Mouse (Mus musculus) midbrain, embryonic 12.5 days (tissue): ENCODE measurements at regions not wholly inside any gene's neighbourhood (a gene's known extent, or its start where the extent isn't known, plus 50 kb on each side); places are given as distances from the start of the nearest gene placed in this dataset.

ENCODE experiments used
- ATAC-seq: fragments of 200-750 bp; cut with Nextera tagmentation; 2 replicates; pipeline ENCODE4 v1.8.0; 2017; ENCODE audit warnings: low read depth, moderate TSS enrichment, moderate library complexity; ENCODE audit not compliant: low FRiP score
- H3K27ac ChIP-seq: fragments of 300-500 bp; sonication (generic); replicated peaks from 2 replicates; pipeline ENCODE4 v1.5.1; 2016; ENCODE audit warnings: mild to moderate bottlenecking
- H3K27me3 ChIP-seq: fragments of 300-500 bp; sonication (generic); 2 replicates; pipeline ENCODE4 v1.6.1; 2016; ENCODE audit warnings: mild to moderate bottlenecking
- H3K36me3 ChIP-seq: fragments of 300-500 bp; sonication (generic); 2 replicates; pipeline ENCODE4 v1.6.1; 2016
- H3K4me1 ChIP-seq: fragments of 300-500 bp; sonication (generic); 2 replicates; pipeline ENCODE4 v1.6.1; 2016
- H3K4me2 ChIP-seq: fragments of 300-500 bp; sonication (generic); replicated peaks from 2 replicates; pipeline ENCODE4 v1.6.1; 2016; ENCODE audit warnings: mild to moderate bottlenecking, moderate library complexity
- H3K4me3 ChIP-seq: fragments of 300-500 bp; sonication (generic); 2 replicates; pipeline ENCODE4 v1.5.1; 2016; ENCODE audit warnings: mild to moderate bottlenecking
- H3K9ac ChIP-seq: fragments of 300-500 bp; sonication (generic); replicated peaks from 2 replicates; pipeline ENCODE4 v1.6.1; 2016; ENCODE audit warnings: mild to moderate bottlenecking, moderate library complexity
- H3K9me3 ChIP-seq: fragments of 300-500 bp; sonication (generic); 2 replicates; pipeline ENCODE4 v1.6.1; 2016; ENCODE audit warnings: mild to moderate bottlenecking
- WGBS: fragments of 180-500 bp; shearing (Covaris S2); methylation state at CpG from one replicate; pipeline ENCODE4 v1.1.7; 2016; 5-methylcytosine and 5-hydroxymethylcytosine counted together

- H3K9me3 ChIP-seq = no peaks in the 10 kb centered on the region
- ATAC-seq = no peak
- no peaks in the 10 kb centered on the region for H3K27me3 ChIP-seq
- H3K4me2 ChIP-seq = no peak overlapping the region
- no peak overlapping the region for H3K4me3 ChIP-seq
- H3K4me1 ChIP-seq = no peaks in the 10 kb centered on the region
- H3K36me3 ChIP-seq = no peaks in the 10 kb centered on the region
- no peak overlapping the region for H3K27ac ChIP-seq
- 76% methylated on average over 3 of the region's 3 CpGs for WGBS
- no peak overlapping the region for H3K9ac ChIP-seq
These were observed 311.7 kb downstream of the Actr3 start for GRCm38 (mm10) chr1:125123861-125124260.

- H3K36me3 ChIP-seq = no peaks in the 10 kb centered on the region
- 76% methylated on average over 2 of the region's 2 CpGs for WGBS
- ATAC-seq = no peak
- no peak overlapping the region for H3K4me2 ChIP-seq
- no peaks in the 10 kb centered on the region for H3K4me1 ChIP-seq
- no peaks in the 10 kb centered on the region for H3K27me3 ChIP-seq
- no peak overlapping the region for H3K9ac ChIP-seq
- no peak overlapping the region for H3K27ac ChIP-seq
- H3K9me3 ChIP-seq = 0 out of 2 replicates have a peak, but pooled peaks cover 3% of the 10 kb centered on the region
- H3K4me3 ChIP-seq = no peak overlapping the region
These were observed 334.9 kb downstream of the Actr3 start for GRCm38 (mm10) chr1:125100596-125100995.

GRCm38 (mm10) chr1:125084906-125085305 is 350.6 kb downstream of the Actr3 start:
- H3K27ac ChIP-seq = no peak overlapping the region
- H3K9ac ChIP-seq = no peak overlapping the region
- H3K4me2 ChIP-seq = no peak overlapping the region
- 92% methylated on average over 4 of the region's 4 CpGs for WGBS
- no peaks in the 10 kb centered on the region for H3K36me3 ChIP-seq
- no peaks in the 10 kb centered on the region for H3K9me3 ChIP-seq
- ATAC-seq = no peak
- no peaks in the 10 kb centered on the region for H3K27me3 ChIP-seq
- no peaks in the 10 kb centered on the region for H3K4me1 ChIP-seq
- H3K4me3 ChIP-seq = no peak overlapping the region

GRCm38 (mm10) chr1:125039572-125040326 is 395.8 kb downstream of the Actr3 start:
- ATAC-seq = no peak
- Histone ChIP-seq H3K4me3 (no peak overlapping the region), H3K27ac (no peak overlapping the region), H3K9me3 (no peaks in the 10 kb centered on the region), H3K4me1 (no peaks in the 10 kb centered on the region), H3K4me2 (no peak overlapping the region), H3K27me3 (no peaks in the 10 kb centered on the region), H3K36me3 (no peaks in the 10 kb centered on the region), H3K9ac (no peak overlapping the region)
- WGBS = 75% methylated on average over 4 of the region's 4 CpGs

- Histone ChIP-seq H3K9me3 (no peaks in the 10 kb centered on the region), H3K4me2 (no peak overlapping the region), H3K36me3 (no peaks in the 10 kb centered on the region), H3K4me3 (no peak overlapping the region), H3K27me3 (no peaks in the 10 kb centered on the region), H3K27ac (no peak overlapping the region), H3K4me1 (no peaks in the 10 kb centered on the region), H3K9ac (no peak overlapping the region)
- WGBS = 98% methylated on average over 4 of the region's 4 CpGs
- ATAC-seq = no peak
These were observed 422.2 kb downstream of the Actr3 start for GRCm38 (mm10) chr1:125013301-125013700.

GRCm38 (mm10) chr1:125011893-125012292 is 423.6 kb downstream of the Actr3 start:
- no peak overlapping the region for H3K27ac ChIP-seq
- H3K4me2 ChIP-seq = no peak overlapping the region
- no peak overlapping the region for H3K9ac ChIP-seq
- 98% methylated on average over 2 of the region's 2 CpGs for WGBS
- H3K4me1 ChIP-seq = no peaks in the 10 kb centered on the region
- H3K4me3 ChIP-seq = no peak overlapping the region
- H3K9me3 ChIP-seq = no peaks in the 10 kb centered on the region
- no peaks in the 10 kb centered on the region for H3K27me3 ChIP-seq
- H3K36me3 ChIP-seq = no peaks in the 10 kb centered on the region
- ATAC-seq = no peak

GRCm38 (mm10) chr1:124997577-124997976 is 437.9 kb downstream of the Actr3 start:
- Histone ChIP-seq H3K27ac (no peak overlapping the region), H3K36me3 (no peaks in the 10 kb centered on the region), H3K4me3 (no peak overlapping the region), H3K9ac (no peak overlapping the region), H3K27me3 (no peaks in the 10 kb centered on the region), H3K4me2 (no peak overlapping the region), H3K4me1 (no peaks in the 10 kb centered on the region), H3K9me3 (no peaks in the 10 kb centered on the region)
- WGBS = 57% methylated on average over 1 of the region's 1 CpGs
- ATAC-seq = no peak

GRCm38 (mm10) chr1:124950849-124951248 is 484.7 kb downstream of the Actr3 start:
- Histone ChIP-seq H3K4me2 (no peak overlapping the region), H3K9me3 (no peaks in the 10 kb centered on the region), H3K4me3 (no peak overlapping the region), H3K27me3 (no peaks in the 10 kb centered on the region), H3K36me3 (no peaks in the 10 kb centered on the region), H3K4me1 (no peaks in the 10 kb centered on the region), H3K9ac (no peak overlapping the region), H3K27ac (no peak overlapping the region)
- ATAC-seq = no peak

GRCm38 (mm10) chr1:124904373-124904772 is 531.2 kb downstream of the Actr3 start:
- Histone ChIP-seq H3K4me3 (no peak overlapping the region), H3K36me3 (no peaks in the 10 kb centered on the region), H3K27me3 (no peaks in the 10 kb centered on the region), H3K9ac (no peak overlapping the region), H3K4me2 (no peak overlapping the region), H3K27ac (no peak overlapping the region), H3K9me3 (no peaks in the 10 kb centered on the region), H3K4me1 (no peaks in the 10 kb centered on the region)
- ATAC-seq = no peak

- H3K4me3 ChIP-seq = no peak overlapping the region
- no peaks in the 10 kb centered on the region for H3K36me3 ChIP-seq
- H3K9ac ChIP-seq = no peak overlapping the region
- 89% methylated on average over 3 of the region's 3 CpGs for WGBS
- H3K27ac ChIP-seq = no peak overlapping the region
- H3K9me3 ChIP-seq = no peaks in the 10 kb centered on the region
- H3K4me2 ChIP-seq = no peak overlapping the region
- no peaks in the 10 kb centered on the region for H3K27me3 ChIP-seq
- no peak for ATAC-seq
- H3K4me1 ChIP-seq = no peaks in the 10 kb centered on the region
These were observed 564.4 kb downstream of the Actr3 start for GRCm38 (mm10) chr1:124871148-124871547.

GRCm38 (mm10) chr1:124866248-124866647 is 569.3 kb downstream of the Actr3 start:
- H3K4me2 ChIP-seq = no peak overlapping the region
- 75% methylated on average over 3 of the region's 3 CpGs for WGBS
- no peaks in the 10 kb centered on the region for H3K9me3 ChIP-seq
- no peaks in the 10 kb centered on the region for H3K27me3 ChIP-seq
- no peaks in the 10 kb centered on the region for H3K36me3 ChIP-seq
- no peak overlapping the region for H3K27ac ChIP-seq
- no peaks in the 10 kb centered on the region for H3K4me1 ChIP-seq
- ATAC-seq = peak; percentile 49; the same call in 1 of the 2 replicates
- no peak overlapping the region for H3K9ac ChIP-seq
- H3K4me3 ChIP-seq = no peak overlapping the region

GRCm38 (mm10) chr1:124845681-124846080 is 589.8 kb downstream of the Actr3 start:
- WGBS = 61% methylated on average over 6 of the region's 6 CpGs
- no peak for ATAC-seq
- H3K27ac ChIP-seq = no peak overlapping the region
- H3K4me2 ChIP-seq = no peak overlapping the region
- no peaks in the 10 kb centered on the region for H3K36me3 ChIP-seq
- no peaks in the 10 kb centered on the region for H3K9me3 ChIP-seq
- no peaks in the 10 kb centered on the region for H3K27me3 ChIP-seq
- H3K9ac ChIP-seq = no peak overlapping the region
- H3K4me3 ChIP-seq = no peak overlapping the region
- no peaks in the 10 kb centered on the region for H3K4me1 ChIP-seq

GRCm38 (mm10) chr1:124825717-124826116 is 609.8 kb downstream of the Actr3 start:
- H3K9ac ChIP-seq = no peak overlapping the region
- no peak overlapping the region for H3K4me2 ChIP-seq
- no peaks in the 10 kb centered on the region for H3K9me3 ChIP-seq
- H3K4me1 ChIP-seq = no peaks in the 10 kb centered on the region
- H3K36me3 ChIP-seq = no peaks in the 10 kb centered on the region
- 94% methylated on average over 7 of the region's 7 CpGs for WGBS
- no peak overlapping the region for H3K27ac ChIP-seq
- no peaks in the 10 kb centered on the region for H3K27me3 ChIP-seq
- H3K4me3 ChIP-seq = no peak overlapping the region
- ATAC-seq = no peak
